Comparison of ENCODE assay signal across 8 mouse cellular contexts in the genomic region with DNA sequence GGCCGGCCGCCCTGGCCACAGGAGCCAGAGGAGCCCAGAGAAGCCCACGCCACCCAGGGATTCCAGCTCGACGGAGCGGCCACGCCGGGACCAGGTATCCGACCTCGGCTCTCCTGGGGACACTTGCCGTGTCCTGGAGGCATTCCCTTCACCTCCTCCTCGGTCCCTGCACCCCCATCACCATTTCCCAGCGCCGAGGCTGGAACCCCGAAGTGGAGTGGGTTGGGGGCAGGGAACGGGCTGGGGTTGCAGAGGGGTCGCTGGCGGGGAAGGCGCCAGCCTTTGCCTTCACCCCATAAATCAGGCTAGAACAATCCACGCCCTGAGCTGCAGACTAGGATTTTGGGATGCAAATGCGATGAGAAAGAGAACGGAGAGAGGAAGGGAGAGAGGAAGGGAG. TPM values are rescaled to one million over a fixed set of nuclear protein-coding genes. Genes with fewer than 3 reads are reported as not detected.
A peak's percentile ranks its signal among the peaks of the same experiment; 100 is the strongest.
DNase-seq lines count a peak whose midpoint lies in the region; ATAC-seq and TF ChIP-seq lines count a peak whose summit lies in the region.

No protein-coding gene starts in this region.

- H3K4me3 ChIP-seq in heart, embryonic 15.5 days = peak overlapping the region; percentile 41
- H3K4me3 ChIP-seq in ES-E14 (ENCODE audit: insufficient read depth in 1 of 2, low read depth in 1 of 2, low read length in 2 of 2, poor library complexity in 1 of 2, severe bottlenecking in 1 of 2) = peak overlapping the region; percentile 64 to 68
- peak overlapping the region; percentile 95 for H3K4me3 ChIP-seq in forebrain, embryonic 12.5 days (replicated peaks)
- peak overlapping the region; percentile 38 for H3K4me3 ChIP-seq in limb, embryonic 15.5 days

- no peaks in the 10 kb centered on the region for H3K9me3 ChIP-seq in heart, embryonic 15.5 days (replicated peaks)
- no peaks in the 10 kb centered on the region for H3K9me3 ChIP-seq in ES-E14 (ENCODE audit: control insufficient read depth, insufficient read depth, low read depth, low read length)
- H3K9me3 ChIP-seq in forebrain, embryonic 12.5 days = no peaks in the 10 kb centered on the region
- no peaks in the 10 kb centered on the region for H3K9me3 ChIP-seq in limb, embryonic 15.5 days

- no peak for DNase-seq in heart, adult 11 months
- DNase-seq in ES-E14 (ENCODE audit: low read depth, low spot score) = no peak
- no peak for DNase-seq in spleen, postnatal 10 days (ENCODE audit: low spot score in 2 of 2)
- no peak for DNase-seq in right cerebral cortex, postnatal 36 days (ENCODE audit: low spot score in 2 of 2)

- H3K9ac ChIP-seq in heart, embryonic 15.5 days = no peak overlapping the region
- peak overlapping the region; percentile 55; the same call in 1 of the 2 replicates for H3K9ac ChIP-seq in ES-E14 (ENCODE audit: insufficient read depth, low read depth, low read length, poor library complexity, severe bottlenecking)
- peak overlapping the region; percentile 100 for H3K9ac ChIP-seq in forebrain, embryonic 12.5 days
- no peak overlapping the region for H3K9ac ChIP-seq in limb, embryonic 15.5 days

- in situ Hi-C loops in ES-E14 (cut with MboI; ENCODE audit: low sequenced_read_pairs in 2 of 2, unreplicated experiment in 2 of 2) = no loop called here

- no peak overlapping the region for H3K27ac ChIP-seq in heart, embryonic 15.5 days
- H3K27ac ChIP-seq in ES-E14 (ENCODE audit: insufficient read depth, low read depth, low read length, poor library complexity, severe bottlenecking) = no peak overlapping the region
- peak overlapping the region; percentile 100 for H3K27ac ChIP-seq in forebrain, embryonic 12.5 days
- H3K27ac ChIP-seq in limb, embryonic 15.5 days = no peak overlapping the region

- peaks cover 19% of the 10 kb centered on the region for H3K4me1 ChIP-seq in heart, embryonic 15.5 days (replicated peaks)
- peaks cover 0 to 12% of the 10 kb centered on the region in 2 experiments; a peak in 2 of 4 replicates for H3K4me1 ChIP-seq in ES-E14 (ENCODE audit: control insufficient read depth in 2 of 2, insufficient read depth in 2 of 2, low read length in 2 of 2, poor library complexity in 1 of 2)
- peaks cover 70% of the 10 kb centered on the region for H3K4me1 ChIP-seq in forebrain, embryonic 12.5 days
- peaks cover 26% of the 10 kb centered on the region for H3K4me1 ChIP-seq in limb, embryonic 15.5 days

- ATAC-seq in heart, embryonic 15.5 days (replicated peaks; ENCODE audit: insufficient number of reproducible peaks, insufficient read depth, low FRiP score, low read depth) = no peak
- no peak for ATAC-seq in forebrain, embryonic 12.5 days (ENCODE audit: low FRiP score)
- no peak for ATAC-seq in limb, embryonic 15.5 days (ENCODE audit: insufficient number of reproducible peaks, low FRiP score, low TSS enrichment, low read depth)
- ATAC-seq in CD4-positive, CD25-positive, alpha-beta regulatory T cell, adult 4 months = no peak

- no peaks in the 10 kb centered on the region for H3K36me3 ChIP-seq in heart, embryonic 15.5 days
- H3K36me3 ChIP-seq in ES-E14 (ENCODE audit: control insufficient read depth, insufficient read depth, low read length, poor library complexity, severe bottlenecking) = no peaks in the 10 kb centered on the region; the same call in 1 of the 2 replicates
- peaks cover 58% of the 10 kb centered on the region for H3K36me3 ChIP-seq in forebrain, embryonic 12.5 days (replicated peaks)
- H3K36me3 ChIP-seq in limb, embryonic 15.5 days = no peaks in the 10 kb centered on the region

- H3K27me3 ChIP-seq in heart, embryonic 15.5 days = peaks cover 100% of the 10 kb centered on the region
- peaks cover 47% of the 10 kb centered on the region; the same call in 1 of the 2 replicates for H3K27me3 ChIP-seq in forebrain, embryonic 12.5 days
- H3K27me3 ChIP-seq in limb, embryonic 15.5 days = peaks cover 99% of the 10 kb centered on the region

- 2% methylated on average over 22 of the region's 22 CpGs for WGBS in heart, embryonic 15.5 days
- WGBS in forebrain, embryonic 12.5 days = under 1% methylated on average over 22 of the region's 22 CpGs
- WGBS in limb, embryonic 15.5 days = 1% methylated on average over 22 of the region's 22 CpGs

- H3K4me2 ChIP-seq in heart, embryonic 15.5 days = peak overlapping the region; percentile 60
- peak overlapping the region; percentile 94 for H3K4me2 ChIP-seq in forebrain, embryonic 12.5 days
- peak overlapping the region; percentile 54 for H3K4me2 ChIP-seq in limb, embryonic 15.5 days

TF ChIP-seq in ES-E14, 5 proteins besides CTCF, POLR2A, EP300 and RAD21:
- TF ChIP-seq HCFC1 (IDR thresholded peaks at IDR 0.05; ENCODE audit: borderline replicate concordance, insufficient read depth, low read length) (no peak), MAFK (IDR thresholded peaks at IDR 0.05; ENCODE audit: insufficient read depth, low read depth, low read length) (no peak)
TF ChIP-seq in ES-E14: peak in this region for 0.

RNA-seq across cellular contexts. Expression of gene Polg, which starts 39.2 kb away (rescaled TPM):
- polyA plus RNA-seq in heart, embryonic 15.5 days (2015; fragmentation: Nextera tagmentation; extraction: Ambion mirVana) = 23.7 and 32.6 TPM in 2 replicates
- total RNA-seq in ES-E14 (2012; rRNA removed) = 163 and 240 TPM in 2 replicates
- 41.7 and 45.1 TPM in 2 replicates for polyA plus RNA-seq in forebrain, embryonic 12.5 days (2016; fragmentation: Nextera tagmentation; extraction: Ambion mirVana)
- 30.9 and 33.7 TPM in 2 replicates for polyA plus RNA-seq in limb, embryonic 15.5 days (2015; fragmentation: Nextera tagmentation; extraction: Ambion mirVana)
- 10 to 100 TPM; 29.3 to 34.8 TPM for polyA plus RNA-seq in CD4-positive, CD25-positive, alpha-beta regulatory T cell, adult 4 months (2017; shearing (Covaris generic))

Comparison
In these comparisons a context has a peak if more than half of its experiments do, and no peak if none do; other contexts are left out.
1. H3K4me3 ChIP-seq: peak in every context shown above with its lines; median percentile 95 in forebrain, embryonic 12.5 days; 66 in ES-E14; 41 in heart, embryonic 15.5 days; 38 in limb, embryonic 15.5 days.
2. H3K9ac ChIP-seq: peak in ES-E14 (single experiment) and forebrain, embryonic 12.5 days (single experiment); none in heart, embryonic 15.5 days (single experiment) and limb, embryonic 15.5 days (single experiment).
3. Peak in every context shown above with its lines, with median percentiles within 50 percentile points of each other: H3K4me2 ChIP-seq.